Mouse (Mus musculus) C2C12 (cell line): ENCODE results near the gene Nqo2. TPM values are rescaled to one million over a fixed set of nuclear protein-coding genes. Genes with fewer than 3 reads are reported as not detected.

Source experiments
- H3K27me3 ChIP-seq: one replicate; pipeline ENCODE4 v1.6.1; 2011; ENCODE audit not compliant: control insufficient read depth, insufficient read depth, insufficient read length
- H3K36me3 ChIP-seq: one replicate; pipeline ENCODE4 v1.6.1; 2011; ENCODE audit not compliant: control insufficient read depth, insufficient read depth
- H3K4me3 ChIP-seq: one replicate; pipeline ENCODE4 v1.5.1; 2011; ENCODE audit warnings: mild to moderate bottlenecking, control low read depth; ENCODE audit not compliant: poor library complexity, insufficient read depth, severe bottlenecking
- H3K79me2 ChIP-seq: one replicate; pipeline ENCODE4 v1.6.1; 2011; ENCODE audit not compliant: control insufficient read depth, insufficient read depth
- H3K79me3 ChIP-seq: one replicate; pipeline ENCODE4 v1.6.1; 2011; ENCODE audit warnings: low read depth, control low read depth
- H3ac ChIP-seq: one replicate; pipeline ENCODE3; 2011; ENCODE audit warnings: low read depth; ENCODE audit not compliant: control insufficient read depth, insufficient read length
- CEBPB ChIP-seq: IDR thresholded peaks from one replicate; pipeline ENCODE4 v1.6.1; 2011; ENCODE audit warnings: low read depth, mild to moderate bottlenecking, control low read depth, moderate library complexity
- CTCF ChIP-seq: IDR thresholded peaks from one replicate; pipeline ENCODE4 v1.5.1; 2011; ENCODE audit not compliant: control insufficient read depth, insufficient read depth, insufficient read length
- FOSL1 ChIP-seq: IDR thresholded peaks from one replicate; pipeline ENCODE4 v1.8.0; 2011; ENCODE audit warnings: mild to moderate bottlenecking, low read length; ENCODE audit not compliant: poor library complexity, insufficient read depth, severe bottlenecking
- MAX ChIP-seq: IDR thresholded peaks from one replicate; pipeline ENCODE4 v1.6.1; 2011; ENCODE audit warnings: mild to moderate bottlenecking, control low read depth
- MYOD1 ChIP-seq: IDR thresholded peaks from one replicate; pipeline ENCODE4 v1.6.1; 2011; ENCODE audit warnings: low read depth; ENCODE audit not compliant: control insufficient read depth, insufficient read length
- MYOG ChIP-seq: IDR thresholded peaks from one replicate; pipeline ENCODE4 v1.6.1; 2011; ENCODE audit not compliant: control insufficient read depth, insufficient read length; ENCODE audit errors: extremely low read depth
- USF1 ChIP-seq: IDR thresholded peaks from one replicate; pipeline ENCODE4 v1.6.1; 2011; ENCODE audit warnings: low read depth, mild to moderate bottlenecking, control low read depth, moderate library complexity
- polyA plus RNA-seq: library from polyadenylated mRNA; unstranded; fragments of >200 nt; fragmentation: generic; extraction: Trizol; gene quantifications from one replicate; pipeline ENCODE4 v1.2.1, GENCODE M21; 2012; ENCODE audit warnings: missing spikeins

Nqo2 gene
- polyA plus RNA-seq, 1 experiment: 23.1 TPM

- peak overlapping the region; percentile 41 for H3K4me3 ChIP-seq
- no peaks in the 10 kb centered on the region for H3K27me3 ChIP-seq
- peak overlapping the region; percentile 63 for H3ac ChIP-seq
- peaks cover 26% of the 10 kb centered on the region for H3K79me2 ChIP-seq
- H3K79me3 ChIP-seq: no peaks in the 10 kb centered on the region
- no peaks in the 10 kb centered on the region for H3K36me3 ChIP-seq
- TF ChIP-seq MYOD1 (no peak), CEBPB (peak; percentile 82)
Observed at GRCm38 (mm10) chr13:33965056-33966024, 853 bp downstream of the Nqo2 start.

- H3K79me3 ChIP-seq: no peaks in the 10 kb centered on the region
- H3K27me3 ChIP-seq: no peaks in the 10 kb centered on the region
- no peak overlapping the region for H3K4me3 ChIP-seq
- TF ChIP-seq MAX (no peak), CTCF (no peak), MYOD1 (no peak), CEBPB (no peak), MYOG (no peak), FOSL1 (no peak), USF1 (no peak)
- peaks cover 26% of the 10 kb centered on the region for H3K79me2 ChIP-seq
- H3K36me3 ChIP-seq: no peaks in the 10 kb centered on the region
- H3ac ChIP-seq: no peak overlapping the region
Observed at GRCm38 (mm10) chr13:33966025-33966412, 1.5 kb downstream of the Nqo2 start.

DNA sequence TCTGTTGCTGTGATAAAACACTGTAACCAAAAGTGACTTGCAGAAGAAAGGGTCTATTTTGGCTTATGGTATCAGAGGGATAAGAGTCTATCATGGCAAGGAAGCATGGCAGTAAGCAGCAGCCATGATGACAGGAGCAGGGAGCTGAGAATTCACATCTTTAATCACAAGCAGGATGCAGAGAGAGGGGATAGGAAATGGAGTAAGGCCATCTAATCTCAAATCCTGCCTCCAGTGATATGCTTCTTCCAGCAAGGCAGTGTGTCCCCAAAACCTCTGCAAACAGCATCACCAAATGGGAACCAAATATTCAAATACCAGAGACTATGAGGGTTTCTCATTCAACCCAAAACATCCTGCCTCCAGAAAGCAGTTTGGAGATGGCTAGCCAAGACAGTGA, 2.1 kb downstream of the Nqo2 start:
- H3K36me3 ChIP-seq: no peaks in the 10 kb centered on the region
- no peak overlapping the region for H3K4me3 ChIP-seq
- no peaks in the 10 kb centered on the region for H3K79me3 ChIP-seq
- TF ChIP-seq MAX: no peak
- TF ChIP-seq CEBPB: no peak
- no peak for TF ChIP-seq CTCF
- TF ChIP-seq USF1: no peak
- TF ChIP-seq MYOG: no peak
- TF ChIP-seq MYOD1: no peak
- no peak for TF ChIP-seq FOSL1
- no peak overlapping the region for H3ac ChIP-seq
- H3K27me3 ChIP-seq: no peaks in the 10 kb centered on the region
- peaks cover 26% of the 10 kb centered on the region for H3K79me2 ChIP-seq

GRCm38 (mm10) chr13:33989625-33990024, 25.1 kb downstream of the Nqo2 start:
- Histone ChIP-seq H3K4me3 (no peak overlapping the region), H3K27me3 (no peaks in the 10 kb centered on the region), H3K79me2 (no peaks in the 10 kb centered on the region), H3ac (no peak overlapping the region), H3K79me3 (no peaks in the 10 kb centered on the region), H3K36me3 (peaks cover 19% of the 10 kb centered on the region)
- TF ChIP-seq CTCF (no peak), MYOG (no peak)

DNA sequence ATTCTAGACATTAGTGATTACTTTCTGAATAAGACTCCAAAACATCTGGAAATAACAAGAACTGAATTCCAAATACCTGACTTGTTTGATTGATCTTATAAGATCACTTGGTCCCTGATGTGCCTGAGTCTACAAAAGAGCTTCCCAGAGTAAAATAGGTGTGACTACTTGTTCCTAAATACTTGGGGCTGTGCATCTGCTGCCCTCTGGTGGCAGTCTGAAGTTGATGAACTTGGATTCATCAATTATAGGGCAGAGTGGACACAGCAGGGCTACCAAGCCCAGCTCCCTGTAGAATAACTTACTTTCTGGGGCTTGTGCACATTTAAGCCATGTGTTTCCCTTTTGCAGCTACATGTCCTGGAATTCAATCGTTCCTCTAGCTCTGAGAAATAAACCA, 30.7 kb downstream of the Nqo2 start:
- TF ChIP-seq MYOG (no peak), CTCF (peak; percentile 16)
- no peaks in the 10 kb centered on the region for H3K79me3 ChIP-seq

GRCm38 (mm10) chr13:34002058-34003006, 37.8 kb downstream of the Nqo2 start, which contains the start of the genes Ripk1 and Serpinb6a:
Ripk1 (plus strand) TSS chr13:34002363.
Serpinb6a (minus strand) TSS chr13:34002794.
- no peak for TF ChIP-seq CTCF
- no peak for TF ChIP-seq CEBPB
- TF ChIP-seq MAX: peak; percentile 75
- Histone ChIP-seq H3K27me3 (no peaks in the 10 kb centered on the region), H3K4me3 (peak within 1 kb of the TSS; percentile 87), H3ac (peak within 1 kb of the TSS; percentile 75), H3K79me2 (peaks cover 47% of the 10 kb centered on the region), H3K79me3 (peaks cover 31% of the 10 kb centered on the region), H3K36me3 (peaks cover 4% of the 10 kb centered on the region)

More for the DNA sequence above, 30.7 kb downstream of the Nqo2 start:
- Histone ChIP-seq H3ac (no peak overlapping the region), H3K79me2 (no peaks in the 10 kb centered on the region), H3K27me3 (no peaks in the 10 kb centered on the region), H3K36me3 (no peaks in the 10 kb centered on the region), H3K4me3 (no peak overlapping the region)
